ENCODE assay signal across 15 mouse cellular contexts in the genomic region with DNA sequence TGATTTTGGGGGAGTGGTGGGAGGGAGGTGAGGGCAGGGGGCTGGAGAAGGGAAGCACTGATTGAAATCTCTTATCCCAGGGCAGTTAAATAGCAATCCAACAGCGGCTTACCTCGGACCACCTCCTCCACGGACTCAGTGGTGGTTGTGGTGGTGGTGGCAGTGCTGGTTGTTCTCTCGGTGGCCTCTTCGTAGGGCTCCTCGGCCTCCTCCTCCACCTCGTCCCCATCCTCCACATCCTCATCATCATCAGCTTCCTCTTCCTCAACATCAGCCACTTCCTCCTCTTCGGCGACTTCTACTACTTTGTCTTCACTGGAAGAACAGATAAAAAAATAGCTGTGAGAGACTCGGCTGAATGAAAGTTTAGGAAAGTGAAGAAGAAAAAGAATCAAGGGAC.
"Had no signal": no experiment of that assay in that cellular context is flagged by ENCODE, and none has a peak within 500 bp of the region (broad histone marks: within the 10 kb centered on the region; RNA-seq: fewer than 3 reads in every experiment).

No protein-coding gene starts in this region.

- H3K4me2 ChIP-seq: neural tube, embryonic 15.5 days; stomach, embryonic 15.5 days had no signal

- H3K27ac ChIP-seq: neural tube, embryonic 15.5 days; stomach, embryonic 15.5 days; stomach, postnatal 0 days had no signal

- H3K9ac ChIP-seq: neural tube, embryonic 15.5 days; stomach, embryonic 15.5 days had no signal

- H3K9me3 ChIP-seq: neural tube, embryonic 15.5 days; stomach, embryonic 15.5 days had no signal

- H3K4me3 ChIP-seq: neural tube, embryonic 15.5 days; stomach, embryonic 15.5 days had no signal

- DNase-seq: retina, postnatal 1 day; right cerebral cortex, adult 18-20 months; right cerebral cortex, postnatal 14 days; right cerebral cortex, postnatal 25 days; right cerebral cortex, postnatal 4 days; spleen, adult 18-20 months; thymus, adult 18-20 months; thymus, adult 2 months; thymus, postnatal 14 days; thymus, postnatal 25 days; thymus, postnatal 36 days; thymus, postnatal 4 days had no signal

- H3K27me3 ChIP-seq: neural tube, embryonic 15.5 days; stomach, embryonic 15.5 days had no signal
